8 mouse cellular contexts compared by ENCODE assay signal in genomic region chr6:72537998-72538500, GRCm38 (mm10). TPM values are rescaled to one million over a fixed set of nuclear protein-coding genes. Genes with fewer than 3 reads are reported as not detected.
DNase-seq lines count a peak whose midpoint lies in the region; ATAC-seq and TF ChIP-seq lines count a peak whose summit lies in the region.

No protein-coding gene starts in this region.

- H3K9me3 ChIP-seq in heart, embryonic 11.5 days (replicated peaks; ENCODE audit: control insufficient read depth, low read length): no peaks in the 10 kb centered on the region
- no peaks in the 10 kb centered on the region; the same call in 1 of the 2 replicates for H3K9me3 ChIP-seq in G1E (replicated peaks)
- peaks cover 6% of the 10 kb centered on the region for H3K9me3 ChIP-seq in megakaryocyte, embryonic 14.5 days

- H3K27me3 ChIP-seq in heart, embryonic 11.5 days (ENCODE audit: control insufficient read depth, insufficient read depth, low read length): no peaks in the 10 kb centered on the region
- no peaks in the 10 kb centered on the region for H3K27me3 ChIP-seq in G1E (ENCODE audit: insufficient read depth, low read length)
- no peaks in the 10 kb centered on the region for H3K27me3 ChIP-seq in megakaryocyte, embryonic 14.5 days (replicated peaks)

- H3K4me3 ChIP-seq in heart, embryonic 11.5 days (ENCODE audit: low read depth, low read length): peak overlapping the region; percentile 56
- H3K4me3 ChIP-seq in G1E (ENCODE audit: low read depth, low read length): peak overlapping the region; percentile 73
- H3K4me3 ChIP-seq in megakaryocyte, embryonic 14.5 days (replicated peaks): peak overlapping the region; percentile 92

- H3K36me3 ChIP-seq in heart, embryonic 11.5 days (ENCODE audit: control insufficient read depth, insufficient read depth, low read length): no peaks in the 10 kb centered on the region
- no peaks in the 10 kb centered on the region for H3K36me3 ChIP-seq in G1E (replicated peaks)
- no peaks in the 10 kb centered on the region for H3K36me3 ChIP-seq in megakaryocyte, embryonic 14.5 days (replicated peaks; ENCODE audit: low read length)

- DNase-seq in heart, postnatal 4 days: no peak
- DNase-seq in G1E (ENCODE audit: low spot score): no peak
- no peak for DNase-seq in embryo, embryonic 10 days (ENCODE audit: low spot score)
- no peak for DNase-seq in left cerebral cortex, adult 8-10 months (ENCODE audit: low spot score in 2 of 2)
- no peak for DNase-seq in adrenal gland, adult 18-20 months (ENCODE audit: low spot score in 2 of 2)

- H3K4me2 ChIP-seq in heart, embryonic 11.5 days: peak overlapping the region; percentile 77

- ATAC-seq in heart, embryonic 11.5 days (replicated peaks; ENCODE audit: insufficient number of reproducible peaks, low FRiP score, low TSS enrichment): no peak
- no peak for ATAC-seq in G1E (ENCODE audit: extremely low read depth, insufficient number of reproducible peaks, low FRiP score, poor library complexity, severe bottlenecking)
- peak; percentile 8 for ATAC-seq in granulocyte monocyte progenitor cell, adult 5-6 weeks (replicated peaks; ENCODE audit: poor library complexity, severe bottlenecking)

- no peak for TF ChIP-seq CTCF in G1E (IDR thresholded peaks at IDR 0.05; ENCODE audit: low read depth, low read length)

- H3K4me1 ChIP-seq in heart, embryonic 11.5 days (ENCODE audit: control insufficient read depth, insufficient read depth, low read length): no peaks in the 10 kb centered on the region
- peaks cover 36% of the 10 kb centered on the region for H3K4me1 ChIP-seq in G1E (ENCODE audit: insufficient read depth, low read depth, low read length)
- H3K4me1 ChIP-seq in megakaryocyte, embryonic 14.5 days: peaks cover 50% of the 10 kb centered on the region

- 52% methylated on average over 10 of the region's 10 CpGs for WGBS in heart, embryonic 11.5 days (ENCODE audit: insufficient replicate concordance)

- H3K27ac ChIP-seq in heart, embryonic 11.5 days (ENCODE audit: low read depth, low read length): no peak overlapping the region

- peak overlapping the region; percentile 65 for H3K9ac ChIP-seq in heart, embryonic 11.5 days (ENCODE audit: low read depth, low read length)

RNA-seq across cellular contexts. Expression of gene Capg, which starts 6.1 kb away (rescaled TPM):
- polyA plus RNA-seq in heart, embryonic 11.5 days (2014; fragmentation: Nextera tagmentation; extraction: Ambion mirVana): 22.7 and 25.9 TPM in 2 replicates
- 10 to 100 TPM; 11.5 to 12.9 TPM for total RNA-seq in heart, postnatal 4 days (2021)
- 37.8 and 38.0 TPM in 2 replicates for total RNA-seq in G1E (2014; fragmentation: Nextera tagmentation)
- total RNA-seq in G1E (2017): 113 and 150 TPM in 2 replicates
- 88.6 and 102 TPM in 2 replicates for polyA plus RNA-seq in G1E (2012)
- total RNA-seq in granulocyte monocyte progenitor cell, adult 5-6 weeks (2014; fragmentation: Nextera tagmentation): 32.4 and 69.3 TPM in 2 replicates
- 52.4 and 56.6 TPM in 2 replicates for total RNA-seq in granulocyte monocyte progenitor cell, adult 5-6 weeks (2017)
- 7.6 and 140 TPM in 2 replicates for polyA plus RNA-seq in megakaryocyte, embryonic 14.5 days (2012; ENCODE audit: insufficient read depth, low replicate concordance)
- total RNA-seq in left cerebral cortex, adult 8-10 months (2022): 10 to 100 TPM in 2 of 4 experiments, 1 to 10 TPM in 2; 2.9 to 16.9 (median 10.0) TPM
- total RNA-seq in adrenal gland, adult 18-20 months (2021): 10 to 100 TPM; 43.1 to 57.0 TPM

RNA-seq across cellular contexts. Expression of gene Sh2d6, which starts 16.5 kb away (rescaled TPM):
- polyA plus RNA-seq in heart, embryonic 11.5 days (2014; fragmentation: Nextera tagmentation; extraction: Ambion mirVana): not detected in 2 replicates
- under 1 TPM in 1 of 2 experiments, not detected in 1; 0.20 TPM for total RNA-seq in heart, postnatal 4 days (2021)
- total RNA-seq in G1E (2014; fragmentation: Nextera tagmentation) (not detected in 2 replicates), G1E (2017) (0.16 TPM in 1 of 2 replicates, not detected in the other)
- not detected in 2 replicates for polyA plus RNA-seq in G1E (2012)
- total RNA-seq in granulocyte monocyte progenitor cell, adult 5-6 weeks (2014; fragmentation: Nextera tagmentation): not detected in 2 replicates
- total RNA-seq in granulocyte monocyte progenitor cell, adult 5-6 weeks (2017): 0.26 and 0.62 TPM in 2 replicates
- 0.10 TPM in 1 of 2 replicates, not detected in the other for polyA plus RNA-seq in megakaryocyte, embryonic 14.5 days (2012; ENCODE audit: insufficient read depth, low replicate concordance)
- 1 to 10 TPM in 2 of 4 experiments, under 1 TPM in 2; 0.59 to 1.7 (median 1.2) TPM for total RNA-seq in left cerebral cortex, adult 8-10 months (2022)
- under 1 TPM; 0.26 to 0.27 TPM for total RNA-seq in adrenal gland, adult 18-20 months (2021)
